Mouse (Mus musculus) mouse embryonic stem cell (cell line): ENCODE results near the gene Dlk2.

Source experiments
- in situ Hi-C, 2 experiments: fragments of 300-500 bp; cut with MboI; formaldehyde crosslinking; loops; 1 replicate in 1 of 2; 3 replicates in 1 of 2; pipeline ENCODE4 v1.14.3; 2019 to 2020; ENCODE audit warnings: low sequenced_read_pairs in 2 of 2, low pct_unique_long_range_greater_than_20kb in 1 of 2, mixed read lengths in 1 of 2; ENCODE audit not compliant: unreplicated experiment in 1 of 2

Gene Dlk2

DNA sequence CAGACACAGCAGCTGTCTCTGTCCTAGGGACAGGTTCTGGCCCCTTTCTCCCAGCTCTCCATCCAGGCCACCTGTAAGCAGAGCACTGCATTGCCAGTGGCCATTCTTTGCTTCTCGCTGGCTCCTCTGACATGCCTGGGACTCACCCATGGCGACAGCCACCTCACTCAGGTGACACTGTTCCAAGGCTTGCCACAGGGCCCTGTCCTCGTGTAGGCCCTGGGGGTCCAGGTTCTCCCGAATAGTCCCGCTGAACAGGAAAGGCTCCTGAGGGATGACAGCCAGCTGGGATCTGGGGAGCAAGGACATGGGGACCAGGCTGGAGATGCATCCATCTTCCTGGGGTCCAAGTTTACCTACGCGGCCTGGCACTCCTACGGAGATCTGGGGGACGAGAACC lies 7.0 kb downstream of the Dlk2 start:
- in situ Hi-C loops, result no loop called here

- in situ Hi-C loops, result no loop called here
Measured at GRCm38 (mm10) chr17:46306956-46307355, 9.7 kb downstream of the Dlk2 start.

- in situ Hi-C loops, result no loop called here
Measured at GRCm38 (mm10) chr17:46309835-46310234, 12.6 kb downstream of the Dlk2 start.

DNA sequence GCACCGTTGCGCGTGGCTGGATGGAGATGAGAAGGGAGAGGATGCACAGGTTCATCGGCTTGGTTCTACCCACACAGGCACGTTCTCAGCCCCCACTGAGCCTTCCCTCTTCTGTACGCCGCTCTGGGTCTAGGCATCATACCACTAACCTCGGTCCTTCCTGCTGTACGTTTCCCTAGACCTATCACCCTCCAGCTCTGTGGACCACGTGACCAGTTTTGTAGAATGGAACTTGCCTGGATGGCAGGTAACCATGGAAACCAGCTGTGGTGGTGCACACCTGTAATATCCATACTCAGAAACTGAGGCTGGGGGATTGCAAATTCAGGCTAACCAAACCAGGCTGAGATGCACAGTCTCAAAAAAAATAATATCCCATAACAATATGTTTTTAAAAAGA lies 13.3 kb downstream of the Dlk2 start:
- in situ Hi-C loops, result no loop called here

GRCm38 (mm10) chr17:46313135-46313715 lies 16.0 kb downstream of the Dlk2 start:
- in situ Hi-C loops, result no loop called here

- in situ Hi-C loops, result no loop called here
Measured at GRCm38 (mm10) chr17:46315813-46316212, 18.6 kb downstream of the Dlk2 start.

DNA sequence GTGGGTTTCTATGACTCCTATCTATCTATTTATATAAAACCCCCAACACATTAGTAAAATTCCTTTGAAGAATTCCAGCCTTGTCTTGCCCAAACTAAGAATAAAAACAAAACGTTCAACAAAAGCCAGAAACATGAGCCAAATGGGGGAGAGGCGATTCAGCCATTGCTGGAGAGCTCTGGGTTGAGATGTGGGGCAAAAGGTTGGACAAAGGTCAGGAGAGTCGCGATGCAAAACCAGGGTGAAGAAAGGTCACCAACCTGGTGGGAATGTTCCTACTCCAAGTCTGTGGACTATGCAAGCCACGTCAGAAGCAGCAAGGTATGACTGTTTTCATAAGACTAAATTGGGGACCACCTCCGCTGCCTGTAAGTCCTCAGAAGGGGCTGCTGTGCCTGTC lies 23.3 kb downstream of the Dlk2 start:
- in situ Hi-C loops, result no loop called here

- in situ Hi-C loops, result no loop called here
Measured at GRCm38 (mm10) chr17:46322046-46322823, 25.0 kb downstream of the Dlk2 start.

GRCm38 (mm10) chr17:46327413-46327905 lies 30.2 kb downstream of the Dlk2 start:
- in situ Hi-C loops, result no loop called here

DNA sequence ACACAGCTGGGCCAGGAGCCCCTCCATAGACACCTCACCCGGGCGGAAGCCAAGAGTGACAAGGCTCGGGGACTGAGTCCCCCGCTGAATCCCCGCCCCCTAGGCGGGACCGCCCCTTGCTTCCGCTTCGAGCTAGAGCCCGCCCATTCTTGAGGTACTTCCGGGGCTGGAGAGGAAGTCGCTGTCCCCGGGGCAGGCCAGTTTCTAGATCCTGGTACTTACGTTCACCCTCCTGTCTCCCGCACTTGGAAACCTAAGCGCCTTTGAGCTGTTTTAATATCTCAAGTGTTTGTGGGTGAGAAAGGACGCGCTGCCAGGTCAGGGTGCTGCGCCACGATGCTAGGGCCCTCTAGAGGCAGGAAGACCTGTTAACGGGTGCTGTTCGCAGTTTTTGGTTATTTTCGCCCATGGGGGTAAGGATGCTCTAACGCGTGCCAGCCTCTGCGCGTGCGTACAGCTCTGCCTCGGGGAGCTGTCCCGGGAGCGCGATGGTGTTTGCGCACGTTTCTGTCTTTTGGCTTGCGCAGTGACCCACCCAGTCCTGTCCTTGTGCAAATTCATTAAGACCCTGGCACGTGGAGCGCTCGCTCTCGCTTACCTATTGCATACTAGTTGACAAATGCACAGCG lies 30.8 kb downstream of the Dlk2 start, which contains the start of gene Abcc10:
TSS of gene Abcc10 (minus strand) at position 447 of the 629 bp plus-strand sequence.
- in situ Hi-C loops, result no loop called here

DNA sequence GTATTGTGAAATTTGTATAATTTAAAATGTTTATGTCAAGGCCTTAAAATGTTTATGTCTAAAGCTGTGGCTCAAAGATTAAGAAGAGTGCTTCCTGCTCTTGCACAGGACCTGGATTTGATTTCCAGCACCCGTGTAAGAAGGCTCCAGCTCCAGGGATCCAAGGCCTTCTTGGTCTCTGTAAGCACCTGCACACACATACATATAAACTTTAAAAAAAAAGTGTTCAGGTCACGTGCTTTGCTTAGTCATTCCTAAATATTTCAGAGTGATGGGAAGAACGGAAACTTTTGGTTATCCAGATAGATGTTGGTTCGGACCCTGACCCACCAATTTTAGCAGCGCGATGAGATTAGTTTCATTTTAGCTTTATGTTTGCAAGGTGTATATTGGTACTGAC lies 31.5 kb downstream of the Dlk2 start:
- in situ Hi-C loops, result no loop called here

- in situ Hi-C loops, result no loop called here
Measured at GRCm38 (mm10) chr17:46336475-46336874, 39.3 kb downstream of the Dlk2 start.

DNA sequence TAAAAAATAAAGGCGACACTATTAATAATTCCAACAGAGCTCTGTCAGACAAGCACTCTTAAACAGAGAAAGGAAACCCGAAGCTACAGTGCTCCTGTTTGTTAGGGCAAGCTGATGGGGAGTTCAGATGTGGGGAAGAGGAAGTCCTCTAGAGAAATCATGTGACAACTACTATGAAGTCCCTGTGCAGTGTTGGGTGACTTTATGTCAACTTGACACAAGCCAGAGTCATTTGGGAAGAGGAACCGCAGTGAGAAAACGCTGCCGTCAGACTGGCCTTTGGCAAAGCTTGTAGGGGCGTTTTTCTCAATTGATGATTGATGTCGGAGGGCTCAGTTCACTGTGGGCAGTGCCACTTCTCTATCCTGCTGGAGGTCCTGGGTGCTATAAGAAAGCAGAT lies 44.0 kb downstream of the Dlk2 start:
- in situ Hi-C loops, result no loop called here

GRCm38 (mm10) chr17:46351026-46351700 lies 53.9 kb downstream of the Dlk2 start:
- in situ Hi-C loops, result loop anchor here in 1 of 2 experiments (25.0 kb wide), 1 partner anchor 736 kb away; no protein-coding TSS in a partner anchor
